ENCODE assay signal across 14 mouse cellular contexts in genomic region chr4:154913845-154914244, GRCm38 (mm10). TPM values are rescaled to one million over a fixed set of nuclear protein-coding genes. Genes with fewer than 3 reads are reported as not detected.
"Had no signal": no experiment of that assay in that cellular context is flagged by ENCODE, and none has a peak within 500 bp of the region (broad histone marks: within the 10 kb centered on the region; RNA-seq: fewer than 3 reads in every experiment).

No protein-coding gene starts in this region.

- H3K4me2 ChIP-seq: midbrain, embryonic 11.5 days; neural tube, embryonic 13.5 days had no signal

- ATAC-seq: lung, postnatal 0 days; midbrain, embryonic 16.5 days had no signal

- H3K4me3 ChIP-seq: left cerebral cortex, adult 2 months; limb, embryonic 10.5 days; neural tube, embryonic 13.5 days had no signal

- H3K4me1 ChIP-seq: neural tube, embryonic 13.5 days had no signal

- H3K36me3 ChIP-seq: limb, embryonic 10.5 days; neural tube, embryonic 13.5 days had no signal

- H3K27me3 ChIP-seq: neural tube, embryonic 13.5 days had no signal

- H3K9me3 ChIP-seq: limb, embryonic 10.5 days; neural tube, embryonic 13.5 days had no signal

- H3K27ac ChIP-seq: left cerebral cortex, adult 2 months; limb, embryonic 10.5 days; neural tube, embryonic 13.5 days had no signal

- H3K9ac ChIP-seq: neural tube, embryonic 13.5 days had no signal

- DNase-seq: kidney, adult 18-20 months; lung, adult 2 months; lung, postnatal 36 days; right cerebral cortex, postnatal 14 days; thymus, adult 18-20 months; thymus, postnatal 14 days had no signal

RNA-seq across cellular contexts. Expression of gene Tnfrsf14, which starts 14.5 kb away (rescaled TPM):
- polyA plus RNA-seq: midbrain, embryonic 16.5 days had no signal

RNA-seq across cellular contexts. Expression of gene Mmel1, which starts 44.5 kb away (rescaled TPM):
- total RNA-seq: megakaryocyte progenitor cell, adult 5-6 weeks had no signal
- polyA plus RNA-seq: kidney, embryonic 16.5 days had no signal

RNA-seq across cellular contexts. Expression of gene Hes5, which starts 46.9 kb away (rescaled TPM):
- polyA plus RNA-seq: lung, adult 2 months had no signal
